Mouse (Mus musculus) hindbrain, embryonic 15.5 days (tissue): ENCODE results near the gene Metap2. TPM values are rescaled to one million over a fixed set of nuclear protein-coding genes. Genes with fewer than 3 reads are reported as not detected.

Source experiments
- ATAC-seq: fragments of 200-750 bp; cut with Nextera tagmentation; 2 replicates; pipeline ENCODE4 v1.8.0; 2017; ENCODE audit warnings: low read depth, moderate number of reproducible peaks, moderate TSS enrichment; ENCODE audit not compliant: low FRiP score
- H3K27ac ChIP-seq: fragments of 300-500 bp; sonication (generic); replicated peaks from 2 replicates; pipeline ENCODE4 v1.5.1; 2015; ENCODE audit warnings: mild to moderate bottlenecking, inconsistent platforms
- H3K27me3 ChIP-seq: fragments of 300-500 bp; sonication (generic); 2 replicates; pipeline ENCODE4 v1.6.1; 2015; ENCODE audit warnings: control low read depth, inconsistent platforms
- H3K36me3 ChIP-seq: fragments of 300-500 bp; sonication (generic); 2 replicates; pipeline ENCODE4 v1.6.1; 2015; ENCODE audit warnings: control low read depth, inconsistent platforms
- H3K4me1 ChIP-seq: fragments of 300-500 bp; sonication (generic); replicated peaks from 2 replicates; pipeline ENCODE4 v1.6.1; 2015; ENCODE audit warnings: control low read depth, inconsistent platforms
- H3K4me2 ChIP-seq: fragments of 300-500 bp; sonication (generic); 2 replicates; pipeline ENCODE4 v1.6.1; 2015; ENCODE audit warnings: moderate library complexity, mild to moderate bottlenecking, inconsistent platforms
- H3K4me3 ChIP-seq: fragments of 300-500 bp; sonication (generic); 2 replicates; pipeline ENCODE4 v1.5.1; 2015; ENCODE audit warnings: mild to moderate bottlenecking, inconsistent platforms
- H3K9ac ChIP-seq: fragments of 300-500 bp; sonication (generic); 2 replicates; pipeline ENCODE4 v1.6.1; 2015; ENCODE audit warnings: inconsistent platforms
- H3K9me3 ChIP-seq: fragments of 300-500 bp; sonication (generic); 2 replicates; pipeline ENCODE4 v1.6.1; 2016; ENCODE audit warnings: control low read depth, inconsistent platforms
- WGBS: fragments of 180-500 bp; shearing (Covaris S2); methylation state at CpG from one replicate; pipeline ENCODE4 v1.1.7; 2015; 5-methylcytosine and 5-hydroxymethylcytosine counted together
- polyA plus RNA-seq: library from polyadenylated mRNA; unstranded; fragments of >200 nt; fragmentation: Nextera tagmentation; extraction: Ambion mirVana; gene quantifications from 2 replicates; pipeline ENCODE4 v1.2.1, GENCODE M21; 2015

Gene Metap2
- polyA plus RNA-seq, 1 experiment from 2014 or later: 156 TPM

- H3K4me2 ChIP-seq: peak overlapping the region; percentile 88
- H3K9me3 ChIP-seq: no peaks in the 10 kb centered on the region
- H3K27ac ChIP-seq: no peak overlapping the region
- H3K36me3 ChIP-seq: no peaks in the 10 kb centered on the region
- peak overlapping the region; percentile 54 for H3K4me3 ChIP-seq
- peaks cover 39% of the 10 kb centered on the region for H3K27me3 ChIP-seq
- H3K4me1 ChIP-seq: peaks cover 19% of the 10 kb centered on the region
- WGBS: under 1% methylated on average over 75 of the region's 75 CpGs
- peak; percentile 88 for ATAC-seq
- peak overlapping the region; percentile 26; the same call in 1 of the 2 replicates for H3K9ac ChIP-seq
Observed at GRCm38 (mm10) chr10:93833699-93834393, 63.0 kb downstream of the Metap2 start.

- H3K9ac ChIP-seq: peak overlapping the region; percentile 26; the same call in 1 of the 2 replicates
- 2% methylated on average over 16 of the region's 16 CpGs for WGBS
- peaks cover 39% of the 10 kb centered on the region for H3K27me3 ChIP-seq
- no peak overlapping the region for H3K27ac ChIP-seq
- H3K4me3 ChIP-seq: peak overlapping the region; percentile 54
- H3K36me3 ChIP-seq: no peaks in the 10 kb centered on the region
- ATAC-seq: no peak
- peak overlapping the region; percentile 88 for H3K4me2 ChIP-seq
- H3K4me1 ChIP-seq: peaks cover 19% of the 10 kb centered on the region
- no peaks in the 10 kb centered on the region for H3K9me3 ChIP-seq
Observed at GRCm38 (mm10) chr10:93833370-93833698, 63.6 kb downstream of the Metap2 start.

- H3K36me3 ChIP-seq: no peaks in the 10 kb centered on the region
- peaks cover 39% of the 10 kb centered on the region for H3K27me3 ChIP-seq
- H3K9me3 ChIP-seq: no peaks in the 10 kb centered on the region
- no peak for ATAC-seq
- H3K4me1 ChIP-seq: peaks cover 19% of the 10 kb centered on the region
- H3K27ac ChIP-seq: no peak overlapping the region
- H3K9ac ChIP-seq: no peak overlapping the region
- no peak overlapping the region for H3K4me3 ChIP-seq
- peak overlapping the region; percentile 88 for H3K4me2 ChIP-seq
- WGBS: 33% methylated on average over 9 of the region's 9 CpGs
Observed at GRCm38 (mm10) chr10:93832811-93833210, 64.1 kb downstream of the Metap2 start.

DNA sequence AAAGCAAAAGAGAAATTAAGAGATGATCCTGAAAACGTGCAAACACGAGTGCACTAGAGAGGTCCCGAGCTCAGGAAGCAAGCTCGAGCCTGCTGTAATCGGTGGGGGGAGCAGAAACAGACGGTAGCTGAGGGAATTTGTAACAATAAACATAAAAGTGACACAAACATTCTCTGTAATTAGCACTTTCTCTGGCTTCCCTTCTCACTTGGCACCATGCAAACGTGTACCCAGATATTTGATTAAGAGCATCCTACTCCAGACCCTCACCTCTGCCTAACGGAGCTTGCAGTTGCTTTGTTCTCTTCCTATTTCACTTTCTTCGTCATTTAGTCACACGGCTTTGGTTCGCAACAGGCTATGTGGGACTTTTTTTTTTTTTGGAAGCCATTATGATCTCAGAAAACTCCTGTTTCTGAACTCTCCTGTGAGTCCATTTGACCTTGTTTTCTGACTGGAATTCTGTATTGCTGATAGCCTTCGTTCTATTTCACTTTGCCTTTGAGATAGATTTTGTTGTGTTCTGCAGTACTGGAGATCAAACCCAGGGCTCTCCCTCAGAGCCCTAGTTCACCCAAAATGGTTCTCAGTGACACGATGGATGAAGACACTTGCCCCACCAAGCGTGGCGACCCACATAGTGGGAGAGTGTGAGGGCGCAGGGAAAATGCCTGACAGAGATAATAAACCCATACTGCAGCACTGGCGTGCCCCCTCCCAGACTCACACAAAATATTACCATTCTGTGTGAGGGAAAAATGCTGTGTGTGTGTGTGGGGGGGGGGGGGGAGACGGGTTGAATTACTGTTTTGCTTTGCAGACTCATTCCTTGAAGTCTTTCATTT lies 64.9 kb downstream of the Metap2 start:
- peaks cover 39% of the 10 kb centered on the region for H3K27me3 ChIP-seq
- no peaks in the 10 kb centered on the region for H3K36me3 ChIP-seq
- H3K27ac ChIP-seq: no peak overlapping the region
- H3K4me2 ChIP-seq: no peak overlapping the region
- no peak overlapping the region for H3K9ac ChIP-seq
- 13% methylated on average over 18 of the region's 18 CpGs for WGBS
- no peak overlapping the region for H3K4me3 ChIP-seq
- no peaks in the 10 kb centered on the region for H3K9me3 ChIP-seq
- no peak for ATAC-seq
- H3K4me1 ChIP-seq: peaks cover 19% of the 10 kb centered on the region

- ATAC-seq: no peak
- Histone ChIP-seq H3K4me2 (no peak within 1 kb of the TSS), H3K36me3 (no peaks in the 10 kb centered on the region), H3K9ac (no peak within 1 kb of the TSS), H3K4me3 (no peak within 1 kb of the TSS), H3K4me1 (peaks cover 19% of the 10 kb centered on the region), H3K27me3 (peaks cover 39% of the 10 kb centered on the region), H3K27ac (no peak within 1 kb of the TSS), H3K9me3 (no peaks in the 10 kb centered on the region)
- WGBS: 14% methylated on average over 22 of the region's 22 CpGs
Observed at GRCm38 (mm10) chr10:93830931-93831729, 65.8 kb downstream of the Metap2 start, which contains the start of gene Usp44. Usp44 (plus strand) TSS chr10:93831555.

- ATAC-seq: no peak
- Histone ChIP-seq H3K4me3 (no peak overlapping the region), H3K27me3 (peaks cover 39% of the 10 kb centered on the region), H3K9me3 (no peaks in the 10 kb centered on the region), H3K27ac (no peak overlapping the region), H3K9ac (no peak overlapping the region), H3K4me1 (peaks cover 19% of the 10 kb centered on the region), H3K4me2 (no peak overlapping the region), H3K36me3 (no peaks in the 10 kb centered on the region)
- WGBS: 49% methylated on average over 9 of the region's 9 CpGs
Observed at GRCm38 (mm10) chr10:93829898-93830831, 66.7 kb downstream of the Metap2 start.

DNA sequence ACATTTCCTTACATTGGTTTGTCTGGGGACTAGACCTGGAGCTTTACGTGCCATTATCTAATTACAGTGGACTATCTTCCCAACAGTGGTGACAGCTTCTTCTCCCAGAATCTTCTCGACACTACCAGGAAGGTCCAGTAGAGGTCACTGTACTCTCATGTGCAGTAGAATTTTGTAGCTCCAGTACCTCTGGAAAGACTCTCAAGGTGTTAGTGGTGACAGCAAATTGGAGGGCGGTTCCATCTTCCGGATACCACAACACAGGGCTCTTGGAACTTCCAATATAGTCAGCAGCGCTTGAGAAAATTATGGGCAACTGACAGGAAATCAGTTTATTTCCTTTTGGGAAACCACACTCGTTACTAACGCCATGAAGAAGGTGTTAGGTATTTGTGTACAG lies 78.2 kb downstream of the Metap2 start:
- Histone ChIP-seq H3K36me3 (no peaks in the 10 kb centered on the region), H3K4me3 (no peak overlapping the region), H3K27ac (no peak overlapping the region), H3K4me2 (no peak overlapping the region), H3K9ac (no peak overlapping the region), H3K4me1 (no peaks in the 10 kb centered on the region), H3K9me3 (no peaks in the 10 kb centered on the region), H3K27me3 (peaks cover 14% of the 10 kb centered on the region)
- ATAC-seq: no peak
- 45% methylated on average over 7 of the region's 7 CpGs for WGBS

- Histone ChIP-seq H3K4me2 (0 out of 2 replicates have a peak overlapping the region, but pooled peaks have one; percentile 17), H3K9me3 (no peaks in the 10 kb centered on the region), H3K27ac (no peak overlapping the region), H3K9ac (no peak overlapping the region), H3K36me3 (no peaks in the 10 kb centered on the region), H3K4me1 (no peaks in the 10 kb centered on the region), H3K4me3 (no peak overlapping the region), H3K27me3 (0 out of 2 replicates have a peak, but pooled peaks cover 3% of the 10 kb centered on the region)
- no peak for ATAC-seq
- WGBS: 45% methylated on average over 10 of the region's 10 CpGs
Observed at GRCm38 (mm10) chr10:93813755-93814154, 83.1 kb downstream of the Metap2 start.

GRCm38 (mm10) chr10:93812774-93813415 lies 84.0 kb downstream of the Metap2 start:
- H3K27ac ChIP-seq: no peak overlapping the region
- H3K27me3 ChIP-seq: 0 out of 2 replicates have a peak, but pooled peaks cover 3% of the 10 kb centered on the region
- no peaks in the 10 kb centered on the region for H3K36me3 ChIP-seq
- no peak overlapping the region for H3K4me3 ChIP-seq
- ATAC-seq: no peak
- H3K4me1 ChIP-seq: no peaks in the 10 kb centered on the region
- WGBS: 14% methylated on average over 10 of the region's 10 CpGs
- H3K4me2 ChIP-seq: peak overlapping the region; percentile 36
- no peaks in the 10 kb centered on the region for H3K9me3 ChIP-seq
- H3K9ac ChIP-seq: no peak overlapping the region

GRCm38 (mm10) chr10:93812098-93812497 lies 84.8 kb downstream of the Metap2 start:
- Histone ChIP-seq H3K36me3 (no peaks in the 10 kb centered on the region), H3K9ac (no peak overlapping the region), H3K27ac (no peak overlapping the region), H3K4me2 (no peak overlapping the region), H3K9me3 (no peaks in the 10 kb centered on the region), H3K4me3 (no peak overlapping the region), H3K27me3 (0 out of 2 replicates have a peak, but pooled peaks cover 3% of the 10 kb centered on the region), H3K4me1 (no peaks in the 10 kb centered on the region)
- 89% methylated on average over 7 of the region's 7 CpGs for WGBS
- ATAC-seq: no peak
